In genomic region chr1:52231939-52232765, GRCm38 (mm10) we compare ENCODE assay signal across 8 mouse cellular contexts. TPM values are rescaled to one million over a fixed set of nuclear protein-coding genes. Genes with fewer than 3 reads are reported as not detected.
DNase-seq lines count a peak whose midpoint lies in the region; ATAC-seq lines count a peak whose summit lies in the region.

No protein-coding gene starts in this region.

- WGBS in hindbrain, embryonic 15.5 days: under 1% methylated on average over 60 of the region's 69 CpGs

- peak overlapping the region; percentile 60 for H3K4me2 ChIP-seq in hindbrain, embryonic 15.5 days

- H3K9me3 ChIP-seq in hindbrain, embryonic 15.5 days: no peaks in the 10 kb centered on the region

- peak; percentile 47 for ATAC-seq in hindbrain, embryonic 15.5 days (ENCODE audit: low FRiP score, low read depth)

- peak overlapping the region; percentile 99 for H3K4me3 ChIP-seq in hindbrain, embryonic 15.5 days

- peak; percentile 67 for DNase-seq in R1 (ENCODE audit: low read depth, low spot score)
- DNase-seq in cerebellum, postnatal 14 days: peak; percentile 73 to 77
- DNase-seq in frontal cortex, postnatal 25 days (ENCODE audit: low spot score in 2 of 2): peak; percentile 55 to 57
- DNase-seq in left cerebral cortex, adult 18-20 months (ENCODE audit: low spot score in 2 of 2): peak; percentile 47 to 66
- peak; percentile 76 to 78 for DNase-seq in lung, postnatal 4 days
- DNase-seq in retina, postnatal 1 day: peak; percentile 82
- DNase-seq in thymus, postnatal 4 days: peak; percentile 86

- H3K27ac ChIP-seq in hindbrain, embryonic 15.5 days (replicated peaks): peak overlapping the region; percentile 95

- peaks cover 20% of the 10 kb centered on the region for H3K4me1 ChIP-seq in hindbrain, embryonic 15.5 days (replicated peaks)

- H3K27me3 ChIP-seq in hindbrain, embryonic 15.5 days: no peaks in the 10 kb centered on the region

- peak overlapping the region; percentile 97 for H3K9ac ChIP-seq in hindbrain, embryonic 15.5 days

- H3K36me3 ChIP-seq in hindbrain, embryonic 15.5 days: no peaks in the 10 kb centered on the region

RNA-seq across cellular contexts. Expression of gene Gls, which starts 0.9 kb away (rescaled TPM):
- 34.1 and 36.2 TPM in 2 replicates for polyA plus RNA-seq in hindbrain, embryonic 15.5 days (2015; fragmentation: Nextera tagmentation; extraction: Ambion mirVana)
- total RNA-seq in left cerebral cortex, adult 18-20 months (2021): 100 to 1,000 TPM; 366 to 368 TPM

Comparison
In these comparisons a context has a peak if more than half of its experiments do, and no peak if none do; other contexts are left out.
1. Peak in every context shown above with its lines: DNase-seq, ATAC-seq, H3K4me3 ChIP-seq and H3K27ac ChIP-seq.